Mouse (Mus musculus): ENCODE data around the gene Nrde2.

The Nrde2 gene

DNA sequence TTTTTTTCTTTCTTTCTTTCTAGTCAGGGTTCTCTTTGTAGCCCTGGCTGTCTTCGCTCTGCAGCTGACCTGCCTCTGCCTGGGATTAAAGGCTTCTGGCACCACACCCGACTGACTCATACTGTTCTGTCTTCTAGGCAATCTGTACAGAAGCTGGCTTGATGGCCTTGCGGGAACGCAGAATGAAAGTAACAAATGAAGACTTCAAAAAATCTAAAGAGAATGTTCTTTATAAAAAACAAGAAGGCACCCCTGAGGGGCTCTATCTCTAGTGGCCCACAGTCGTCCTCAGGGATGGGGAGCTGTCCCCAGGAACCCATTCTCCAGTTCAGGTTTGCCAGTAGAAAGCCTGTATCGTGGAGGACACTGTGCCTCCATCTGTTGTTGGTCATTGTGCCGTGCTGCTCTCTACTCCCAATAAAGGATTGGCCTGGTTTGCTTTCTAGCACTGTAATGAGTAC is 36.5 kb downstream of the Nrde2 start:
- peak; percentile 66 for DNase-seq

DNA sequence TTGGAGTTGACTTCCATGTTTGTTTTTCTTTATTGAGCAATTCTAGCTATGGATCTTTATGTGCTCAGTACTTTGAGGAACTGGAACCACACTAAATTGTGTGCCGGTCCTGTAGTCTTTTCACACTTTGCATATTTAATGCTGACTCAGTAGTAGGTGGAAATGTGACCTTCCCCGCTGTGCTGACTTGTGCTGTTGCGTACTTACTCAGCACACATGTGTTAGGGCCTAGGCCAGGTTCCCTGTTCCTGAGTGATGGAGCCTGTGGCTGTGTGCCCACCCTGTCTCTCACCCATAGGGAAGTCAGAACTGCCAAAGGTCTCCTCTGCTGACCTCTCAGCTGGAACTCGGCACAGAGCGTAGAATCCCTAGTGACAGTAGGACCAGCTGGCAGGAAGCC is 43.5 kb downstream of the Nrde2 start:
- DNase-seq = no peak

DNA sequence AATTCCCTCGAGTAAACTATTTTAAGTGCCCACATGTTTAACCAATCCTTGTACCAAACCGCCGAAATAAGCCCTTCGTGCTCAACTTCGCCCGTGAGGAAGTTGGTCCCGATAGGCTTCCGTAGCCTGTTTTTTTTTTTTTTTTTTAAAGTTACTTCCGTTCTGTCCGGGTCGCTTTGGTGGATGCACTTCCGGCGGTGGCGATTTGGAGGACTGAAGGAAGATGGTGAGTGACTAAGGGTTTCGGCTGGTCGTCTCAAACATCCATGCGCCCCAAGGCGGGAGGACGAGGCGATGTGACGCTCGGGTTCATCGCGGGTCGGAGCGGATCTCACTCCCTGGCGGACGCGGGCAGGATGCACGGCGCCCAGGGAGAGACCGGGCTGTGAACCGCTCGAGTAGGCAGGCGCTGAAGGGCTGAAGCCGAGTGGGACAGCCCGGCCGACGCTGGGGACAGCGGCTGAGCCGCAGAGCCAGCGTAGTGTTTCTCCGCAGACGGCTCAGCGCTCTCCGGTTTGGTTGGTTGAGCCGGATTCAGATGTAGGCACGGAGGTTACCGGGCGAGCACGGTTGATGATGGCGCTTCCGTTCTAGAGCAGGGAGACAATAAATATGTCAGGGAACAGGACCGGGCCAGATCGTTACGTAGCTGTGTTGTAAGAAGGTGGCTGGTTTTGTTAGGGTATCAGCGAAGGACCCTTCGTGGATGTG is 49.3 kb downstream of the Nrde2 start, which contains the start of gene Psmc1:
Psmc1 (plus strand) TSS at position 169 of the 711 bp plus-strand sequence.
- peak; percentile 83 for DNase-seq

DNA sequence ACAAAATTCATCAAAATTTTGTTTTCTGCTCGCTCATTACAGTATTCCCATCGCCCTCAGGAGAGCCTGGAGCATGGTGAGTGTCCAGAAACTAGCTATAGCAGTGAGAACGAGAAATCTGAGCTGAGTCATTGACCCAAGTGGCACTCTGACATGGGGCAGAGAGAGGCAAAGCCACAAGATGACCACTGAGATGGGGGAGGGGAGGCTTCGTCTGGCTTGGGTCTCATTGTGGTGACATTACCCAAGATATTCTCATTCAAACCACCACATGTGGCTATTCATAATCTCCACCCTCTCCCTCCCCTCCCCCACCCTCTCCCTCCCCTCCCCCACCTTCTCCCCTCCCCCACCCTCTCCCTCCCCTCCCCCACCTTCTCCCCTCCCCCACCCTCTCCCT is 52.0 kb downstream of the Nrde2 start:
- no peak for DNase-seq

DNA sequence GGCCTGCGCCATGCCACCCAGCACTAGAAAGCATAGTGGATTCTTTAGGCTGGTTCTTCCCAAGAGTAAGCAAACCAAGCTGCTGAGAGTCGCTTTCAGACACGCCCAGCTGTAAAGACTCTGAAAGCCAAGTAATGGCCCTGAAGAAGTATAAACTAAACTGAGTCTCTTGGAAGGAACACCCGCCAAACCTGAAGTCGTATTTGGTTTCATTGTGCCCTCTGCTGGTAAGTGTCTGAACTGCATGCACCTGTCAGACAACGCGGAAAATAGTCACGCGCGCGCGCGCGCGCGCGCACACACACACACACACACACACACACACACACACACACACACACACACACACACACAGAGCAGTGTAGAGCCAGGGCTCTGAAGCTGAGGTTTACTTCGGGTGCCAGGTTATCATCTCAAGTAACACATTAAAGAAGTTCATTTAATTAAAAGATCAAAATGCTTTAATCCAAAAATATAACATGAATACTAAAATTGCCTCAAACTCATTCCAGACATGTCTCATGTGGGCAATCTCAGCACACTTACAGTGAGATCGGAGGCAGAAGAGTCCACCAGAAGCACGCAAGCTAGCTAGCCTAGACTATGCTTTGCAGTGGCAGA is 53.1 kb downstream of the Nrde2 start:
- DNase-seq = peak; percentile 76

DNA sequence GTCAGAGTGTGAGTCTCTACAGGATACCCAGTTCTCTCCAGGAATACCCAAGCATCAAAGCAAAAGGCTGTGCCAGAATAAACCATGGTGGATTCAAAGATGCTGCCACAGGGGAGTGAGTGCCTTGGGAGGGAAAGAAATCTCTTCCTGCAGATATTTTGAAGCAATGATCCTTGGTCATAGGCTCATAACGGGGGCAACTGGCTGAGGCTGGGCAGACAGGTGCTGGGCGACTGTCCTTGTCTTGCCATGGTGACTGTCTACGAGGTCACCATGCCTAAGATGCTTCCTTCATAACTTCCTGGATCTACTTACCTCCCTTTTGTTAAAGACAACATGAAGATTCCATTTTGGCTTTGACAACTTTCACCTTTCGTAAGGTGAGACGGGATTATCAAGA is 54.9 kb downstream of the Nrde2 start:
- DNase-seq = no peak

DNA sequence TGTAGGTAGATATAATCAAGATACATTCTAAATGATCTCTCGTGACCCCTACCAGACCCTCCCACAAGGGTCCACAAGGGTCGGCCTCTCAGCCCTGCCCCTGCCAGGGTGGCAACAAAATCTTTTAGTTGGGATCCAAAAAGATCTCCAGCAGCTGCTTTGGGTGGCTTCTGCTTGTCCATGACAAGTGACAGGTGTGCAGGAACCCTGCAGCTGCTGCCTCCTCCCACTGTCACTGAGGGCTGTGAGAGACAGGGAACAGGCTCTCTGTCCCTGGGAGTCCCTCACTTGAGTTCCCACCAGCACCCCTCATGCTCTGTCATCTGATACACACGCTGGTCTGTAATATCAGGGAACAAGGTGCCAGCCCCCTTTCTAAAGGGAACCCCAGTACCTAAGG is 57.8 kb downstream of the Nrde2 start:
- no peak for DNase-seq

DNA sequence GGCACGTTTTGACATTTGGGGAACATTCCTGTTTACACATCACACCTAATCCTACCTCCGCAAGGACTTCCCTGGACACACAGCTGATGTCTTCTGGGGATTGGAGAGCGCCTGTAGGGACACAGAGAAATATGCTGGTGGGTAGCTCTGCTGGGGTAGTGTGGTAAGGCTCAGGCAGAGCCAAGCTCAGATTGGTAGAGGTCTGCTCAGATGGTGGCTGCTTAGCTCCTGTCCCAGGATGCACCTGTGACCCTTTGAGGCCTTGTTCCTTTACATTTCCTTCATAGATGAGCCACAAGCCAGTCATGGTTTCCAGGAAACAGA is 58.8 kb downstream of the Nrde2 start:
- DNase-seq = no peak

DNA sequence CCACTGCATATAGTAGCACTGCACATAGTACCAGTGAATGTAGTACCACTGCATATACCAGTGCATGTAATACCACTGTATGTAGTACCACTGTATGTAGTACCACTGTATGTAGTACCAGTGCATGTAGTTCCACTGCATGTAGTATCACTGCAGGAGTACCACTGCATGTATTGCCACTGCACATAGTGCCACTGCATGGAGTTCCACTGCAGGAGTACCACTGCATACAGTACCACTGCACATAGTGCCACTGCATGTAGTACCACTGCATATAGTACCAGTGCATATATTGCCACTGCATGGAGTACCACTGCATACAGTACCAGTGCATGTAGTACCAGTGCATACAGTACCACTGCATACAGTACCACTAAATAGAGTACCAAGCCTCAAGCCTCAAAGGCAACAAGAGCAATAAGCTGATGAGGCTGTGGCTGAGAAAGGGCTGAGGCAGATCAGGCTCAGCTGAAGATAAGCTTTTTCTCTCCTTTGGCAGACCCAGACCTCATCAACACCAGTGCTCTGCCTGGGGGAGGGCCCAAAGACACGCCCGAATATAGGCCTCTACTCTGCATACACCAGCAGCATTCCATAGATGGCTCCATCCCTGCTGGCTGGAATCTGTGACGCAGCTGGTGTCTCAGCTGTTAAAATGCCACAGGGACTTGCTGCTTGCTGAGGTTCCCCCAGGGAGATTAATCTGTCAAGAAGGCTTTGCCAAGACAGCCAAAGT is 59.3 kb downstream of the Nrde2 start:
- DNase-seq = no peak

DNA sequence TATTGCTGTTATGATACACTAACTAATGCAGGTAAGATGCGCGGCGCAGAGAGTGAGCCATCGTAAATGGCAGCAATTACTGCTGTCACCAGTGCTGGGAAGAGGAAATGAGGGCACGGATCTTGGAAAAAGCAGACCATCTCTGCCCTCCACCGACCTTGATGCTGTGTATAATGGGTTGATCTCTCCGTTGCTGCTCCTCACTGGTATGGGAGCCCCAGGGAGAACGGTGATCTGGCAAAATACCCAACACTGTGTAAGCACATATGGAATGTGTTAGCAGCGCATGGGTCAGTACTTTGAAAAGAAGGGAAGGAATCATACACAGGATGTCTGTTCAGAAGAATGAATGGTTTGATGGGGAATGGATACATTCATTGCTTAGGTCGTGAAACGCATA is 66.4 kb downstream of the Nrde2 start:
- no peak for DNase-seq

DNA sequence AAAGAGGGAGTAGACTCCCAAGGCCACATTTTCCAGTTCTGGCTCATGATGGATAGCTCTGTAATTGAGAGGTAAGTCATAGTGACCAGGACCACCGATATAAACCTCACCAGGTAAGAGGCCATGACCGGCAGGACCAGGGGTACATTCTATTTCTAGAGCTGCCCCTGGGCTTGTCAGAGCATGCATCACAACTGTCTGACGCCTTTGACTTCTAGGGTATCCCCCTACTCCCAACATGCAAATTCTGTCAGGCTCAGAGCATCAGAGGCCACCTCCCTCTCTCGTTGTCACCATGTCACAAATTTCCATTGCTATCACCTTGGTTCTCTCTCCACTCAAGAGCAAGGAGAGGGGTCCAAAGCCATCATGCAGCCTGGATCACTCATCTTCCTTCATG is 68.7 kb downstream of the Nrde2 start:
- DNase-seq = no peak

DNA sequence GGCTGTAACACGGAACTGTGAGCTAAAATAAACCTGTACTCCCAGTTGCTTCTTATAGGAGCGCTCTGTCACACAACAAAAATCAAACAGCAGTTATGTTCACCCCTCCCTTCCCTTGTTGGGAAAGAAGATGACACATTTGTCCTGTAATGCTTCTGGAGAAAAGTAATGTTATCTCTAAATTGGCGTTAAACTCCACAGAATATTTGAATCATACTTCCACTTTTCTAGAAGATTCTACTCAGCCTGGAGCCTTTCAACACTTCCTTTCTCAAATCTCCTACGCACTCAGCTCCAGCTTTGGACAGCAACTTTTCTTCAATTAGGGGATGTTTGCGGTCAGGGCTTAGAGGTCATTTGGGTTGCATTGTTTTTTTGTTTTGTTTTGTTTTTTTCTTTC is 70.2 kb downstream of the Nrde2 start:
- DNase-seq = no peak

DNA sequence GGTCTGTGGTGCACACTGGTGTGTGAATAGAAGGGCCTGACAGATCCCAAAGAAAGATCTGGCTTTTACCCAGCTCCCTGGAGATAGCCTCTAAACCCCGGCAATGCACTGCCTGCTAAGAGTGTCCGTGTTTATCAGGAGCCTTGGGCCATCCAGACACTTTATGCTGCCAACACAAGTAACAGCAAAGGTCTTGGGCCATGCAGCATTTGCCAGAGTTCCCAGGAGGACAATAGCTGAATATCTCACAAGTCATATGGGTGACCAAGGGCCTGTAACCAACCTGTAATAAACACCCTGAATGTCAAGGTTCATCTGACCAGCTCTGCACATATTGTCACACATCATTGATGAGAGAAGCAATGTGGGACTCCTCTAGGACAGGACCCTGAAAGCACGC is 71.4 kb downstream of the Nrde2 start:
- no peak for DNase-seq

DNA sequence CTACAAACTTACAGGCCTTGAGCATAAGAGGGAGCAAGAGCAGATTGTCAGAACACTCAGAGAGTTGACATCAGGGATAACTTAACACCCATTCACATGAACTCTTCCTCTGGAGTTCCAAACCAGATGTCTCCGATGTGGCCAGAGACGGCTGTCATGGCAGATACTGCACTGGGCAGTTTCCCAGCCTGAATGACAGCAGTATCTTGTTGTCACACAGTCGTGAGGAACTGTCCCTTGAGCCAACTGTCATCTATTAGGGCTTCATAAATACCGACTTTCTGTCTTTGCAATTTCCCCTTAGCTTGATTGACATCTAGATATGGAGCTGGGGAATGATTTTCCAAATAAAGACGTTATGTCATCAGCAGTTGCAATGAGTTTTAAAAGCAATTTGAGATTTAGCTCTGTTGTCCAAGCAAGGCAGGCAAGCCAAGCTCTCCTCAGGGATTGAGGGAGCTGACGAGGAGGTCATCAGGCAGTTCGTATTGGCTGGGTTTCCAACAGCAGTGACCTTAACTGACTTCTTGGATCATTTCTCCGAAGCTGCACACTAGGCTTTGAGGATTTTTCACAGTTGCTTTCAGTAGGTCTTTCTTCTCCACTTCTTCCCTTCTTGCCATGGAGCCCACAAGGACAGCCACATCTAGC is 79.7 kb downstream of the Nrde2 start:
- DNase-seq = no peak

DNA sequence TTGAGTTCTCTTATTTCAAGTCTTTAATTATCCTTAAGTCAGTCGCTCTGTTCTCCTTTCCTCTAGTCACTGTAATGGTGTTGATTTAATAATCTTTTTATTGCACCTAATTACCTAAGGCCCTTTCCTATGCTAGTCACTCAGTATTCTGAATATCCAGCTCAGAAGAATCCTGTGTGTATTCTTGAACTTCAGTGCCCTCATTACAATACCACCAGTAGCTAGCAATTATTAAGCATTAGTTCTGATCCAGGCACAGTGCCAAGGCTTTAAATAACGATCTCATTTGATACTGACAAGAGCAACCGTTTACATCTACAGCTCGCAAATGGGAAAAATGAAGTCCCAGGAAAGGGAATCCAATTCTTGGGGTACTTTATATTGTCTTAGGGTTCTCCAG is 83.7 kb downstream of the Nrde2 start:
- no peak for DNase-seq

Measured in cerebellum, adult 9-10 months (tissue).